Mouse (Mus musculus) forebrain, postnatal 0 days (tissue): Measurements from ENCODE around the gene Cdh24. TPM values are rescaled to one million over a fixed set of nuclear protein-coding genes. Genes with fewer than 3 reads are reported as not detected.

Source experiments
- ATAC-seq: fragments of 200-750 bp; cut with Nextera tagmentation; 2 replicates; pipeline ENCODE4 v1.8.0; 2017; ENCODE audit warnings: mild to moderate bottlenecking, moderate library complexity
- DNase-seq: peaks from one replicate; pipeline ENCODE4 v3.0.0-alpha.2; 2015
- H3K27ac ChIP-seq: fragments of 300-500 bp; sonication (generic); 2 replicates; pipeline ENCODE4 v1.5.1; 2014; ENCODE audit warnings: low read depth, mild to moderate bottlenecking, antibody characterized with exemption, low read length, moderate library complexity, mixed read lengths
- H3K27me3 ChIP-seq: fragments of 300-500 bp; sonication (generic); 2 replicates; pipeline ENCODE4 v1.6.1; 2014; ENCODE audit warnings: mild to moderate bottlenecking, low read length, mixed read lengths; ENCODE audit not compliant: insufficient read depth
- H3K36me3 ChIP-seq: fragments of 300-500 bp; sonication (generic); 2 replicates; pipeline ENCODE4 v1.6.1; 2014; ENCODE audit warnings: mild to moderate bottlenecking, moderate library complexity; ENCODE audit not compliant: insufficient read depth
- H3K4me1 ChIP-seq: fragments of 300-500 bp; sonication (generic); 2 replicates; pipeline ENCODE4 v1.6.1; 2014; ENCODE audit warnings: antibody characterized with exemption; ENCODE audit not compliant: insufficient read depth
- H3K4me2 ChIP-seq: fragments of 300-500 bp; sonication (generic); 2 replicates; pipeline ENCODE4 v1.6.1; 2014; ENCODE audit warnings: low read depth, mild to moderate bottlenecking, moderate library complexity
- H3K4me3 ChIP-seq: fragments of 300-500 bp; sonication (generic); 2 replicates; pipeline ENCODE4 v1.5.1; 2014; ENCODE audit warnings: low read depth, low read length, mixed read lengths
- H3K9ac ChIP-seq: fragments of 300-500 bp; sonication (generic); 2 replicates; pipeline ENCODE4 v1.6.1; 2014; ENCODE audit warnings: mild to moderate bottlenecking
- H3K9me3 ChIP-seq: fragments of 300-500 bp; sonication (generic); 2 replicates; pipeline ENCODE4 v1.6.1; 2016; ENCODE audit warnings: low read length
- CTCF ChIP-seq: sonication (generic); IDR thresholded peaks from 2 replicates; pipeline ENCODE4 v1.5.1; 2016; ENCODE audit warnings: antibody characterized with exemption, control low read depth, low read depth
- WGBS: fragments of 180-500 bp; shearing (Covaris S2); extraction: QIAGEN DNeasy Blood & Tissue Kit; methylation state at CpG from one replicate; pipeline ENCODE4 v1.1.7; 2014; 5-methylcytosine and 5-hydroxymethylcytosine counted together
- microRNA counts: library from miRNA; unstranded; fragments of <30 nt; microRNA quantifications from one replicate; lab custom pipeline; 2015
- microRNA-seq, 2 experiments: library from miRNA; unstranded; fragments of <30 nt; microRNA quantifications; one replicate each; pipeline ENCODE4; 2016
- polyA plus RNA-seq: library from polyadenylated mRNA; unstranded; fragments of >200 nt; fragmentation: Nextera tagmentation; extraction: Ambion mirVana; gene quantifications from 2 replicates; pipeline ENCODE4 v1.2.1, GENCODE M21; 2015
- total RNA-seq: library from RNA; depleted of rRNA; stranded (reverse); fragments of >200 nt; gene quantifications from 2 replicates; pipeline ENCODE4 v1.2.3, GENCODE M21; 2014; rRNA removed

Cdh24 gene
- total and polyA plus RNA-seq, 2 experiments from 2014 or later, result 4.6 to 21.7 TPM

GRCm38 (mm10) chr14:54582536-54582935 lies 58.6 kb downstream of the Cdh24 start:
- Histone ChIP-seq H3K4me1 (no peaks in the 10 kb centered on the region), H3K4me2 (no peak overlapping the region), H3K36me3 (peaks cover 11% of the 10 kb centered on the region), H3K27me3 (no peaks in the 10 kb centered on the region), H3K9ac (no peak overlapping the region), H3K4me3 (no peak overlapping the region), H3K27ac (no peak overlapping the region), H3K9me3 (no peaks in the 10 kb centered on the region)
- ATAC-seq, result no peak
- DNase-seq, result no peak
- WGBS, result 89% methylated on average over 9 of the region's 9 CpGs
- TF ChIP-seq CTCF, result no peak

MicroRNA genes within 50 kb of the gene (microRNA counts, 519-probe panel; counts per million panel counts)
- not detected for microRNA mmu-miR-686 (lab: Ali Mortazavi, UCI)

Small RNA genes lying within 50 kb of the gene (microRNA-seq; reads per million reads assigned to microRNA genes)
- gene Mir686 (0 reads per million in 2 experiments), gene Mir6948 (0.77 to 1.1 reads per million in 2 experiments)

Other genes starting within 250 kb of the Cdh24 start
- 2.2 and 3.4 TPM in 2 replicates for gene Slc7a7, start 223.6 kb downstream of the Cdh24 start, total RNA-seq
- 2.8 and 3.2 TPM in 2 replicates for gene Slc7a7, start 223.6 kb downstream of the Cdh24 start, polyA plus RNA-seq
- gene Mrpl52, start 214.5 kb downstream of the Cdh24 start, total RNA-seq, result 151 and 217 TPM in 2 replicates
- 277 and 336 TPM in 2 replicates for gene Mrpl52, start 214.5 kb downstream of the Cdh24 start, polyA plus RNA-seq
- 29.0 and 40.7 TPM in 2 replicates for gene Mmp14, start 209.8 kb downstream of the Cdh24 start, total RNA-seq
- gene Mmp14, start 209.8 kb downstream of the Cdh24 start, polyA plus RNA-seq, result 32.5 and 39.1 TPM in 2 replicates
- gene Lrp10, start 177.2 kb downstream of the Cdh24 start, total RNA-seq, result 39.6 and 45.8 TPM in 2 replicates
- 38.0 and 38.5 TPM in 2 replicates for gene Lrp10, start 177.2 kb downstream of the Cdh24 start, polyA plus RNA-seq
- 25.5 and 31.0 TPM in 2 replicates for gene Rem2, start 165.3 kb downstream of the Cdh24 start, total RNA-seq
- 22.5 and 28.0 TPM in 2 replicates for gene Rem2, start 165.3 kb downstream of the Cdh24 start, polyA plus RNA-seq
- gene Prmt5, start 123.8 kb downstream of the Cdh24 start, total RNA-seq, result 85.4 and 87.1 TPM in 2 replicates
- gene Prmt5, start 123.8 kb downstream of the Cdh24 start, polyA plus RNA-seq, result 87.0 and 100 TPM in 2 replicates
- gene Haus4, start 86.7 kb downstream of the Cdh24 start, total RNA-seq, result 21.3 and 23.1 TPM in 2 replicates
- 17.9 and 19.5 TPM in 2 replicates for gene Haus4, start 86.7 kb downstream of the Cdh24 start, polyA plus RNA-seq
- 4.4 and 6.6 TPM in 2 replicates for gene Ajuba, start 63.8 kb downstream of the Cdh24 start, total RNA-seq
- 4.4 and 4.5 TPM in 2 replicates for gene Ajuba, start 63.8 kb downstream of the Cdh24 start, polyA plus RNA-seq
- 6.5 and 12.8 TPM in 2 replicates for gene 4931414P19Rik, start 35.4 kb downstream of the Cdh24 start, total RNA-seq
- gene 4931414P19Rik, start 35.4 kb downstream of the Cdh24 start, polyA plus RNA-seq, result 2.2 and 3.1 TPM in 2 replicates
- gene Psmb5, start 23.3 kb downstream of the Cdh24 start, total RNA-seq, result 180 and 239 TPM in 2 replicates
- gene Psmb5, start 23.3 kb downstream of the Cdh24 start, polyA plus RNA-seq, result 420 and 499 TPM in 2 replicates
- under 0.01 TPM in 1 of 2 replicates, not detected in the other for gene Psmb11, start 19.9 kb downstream of the Cdh24 start, total RNA-seq
- 0.04 and 0.08 TPM in 2 replicates for gene Psmb11, start 19.9 kb downstream of the Cdh24 start, polyA plus RNA-seq
- not detected in 2 replicates for gene Gm17606, start 412 bp downstream of the Cdh24 start, total RNA-seq
- gene Gm17606, start 412 bp downstream of the Cdh24 start, polyA plus RNA-seq, result not detected in 2 replicates
- 32.0 and 36.2 TPM in 2 replicates for gene 1700123O20Rik, start 44.9 kb upstream of the Cdh24 start, total RNA-seq
- gene 1700123O20Rik, start 44.9 kb upstream of the Cdh24 start, polyA plus RNA-seq, result 66.6 and 70.7 TPM in 2 replicates
- gene Acin1, start 45.6 kb upstream of the Cdh24 start, total RNA-seq, result 143 and 147 TPM in 2 replicates
- gene Acin1, start 45.6 kb upstream of the Cdh24 start, polyA plus RNA-seq, result 80.7 and 97.0 TPM in 2 replicates
- 0.14 and 0.15 TPM in 2 replicates for gene Gm29776, start 57.5 kb upstream of the Cdh24 start, total RNA-seq
- 0.06 and 0.13 TPM in 2 replicates for gene Gm29776, start 57.5 kb upstream of the Cdh24 start, polyA plus RNA-seq
- 0.38 TPM in 1 of 2 replicates, not detected in the other for gene Cebpe, start 70.8 kb upstream of the Cdh24 start, total RNA-seq
- not detected in 2 replicates for gene Cebpe, start 70.8 kb upstream of the Cdh24 start, polyA plus RNA-seq
- gene Slc7a8, start 140.6 kb upstream of the Cdh24 start, total RNA-seq, result 11.8 and 13.3 TPM in 2 replicates
- gene Slc7a8, start 140.6 kb upstream of the Cdh24 start, polyA plus RNA-seq, result 12.5 and 14.5 TPM in 2 replicates
- gene Rnf212b, start 172.8 kb upstream of the Cdh24 start, total RNA-seq, result not detected in 2 replicates
- gene Rnf212b, start 172.8 kb upstream of the Cdh24 start, polyA plus RNA-seq, result not detected in 2 replicates
- 7.1 and 7.2 TPM in 2 replicates for gene Homez, start 229.6 kb upstream of the Cdh24 start, total RNA-seq
- gene Homez, start 229.6 kb upstream of the Cdh24 start, polyA plus RNA-seq, result 2.7 and 6.9 TPM in 2 replicates
- 17.4 and 19.7 TPM in 2 replicates for gene Ppp1r3e, start 236.2 kb upstream of the Cdh24 start, total RNA-seq
- gene Ppp1r3e, start 236.2 kb upstream of the Cdh24 start, polyA plus RNA-seq, result 2.3 and 3.3 TPM in 2 replicates
- gene Bcl2l2, start 242.0 kb upstream of the Cdh24 start, total RNA-seq, result 33.2 and 38.0 TPM in 2 replicates
- gene Bcl2l2, start 242.0 kb upstream of the Cdh24 start, polyA plus RNA-seq, result 2.5 and 2.9 TPM in 2 replicates
- 3.1 TPM in 1 of 2 replicates, not detected in the other for gene Gm20521, start 242.1 kb upstream of the Cdh24 start, total RNA-seq
- 0.30 and 0.89 TPM in 2 replicates for gene Gm20521, start 242.1 kb upstream of the Cdh24 start, polyA plus RNA-seq